Mouse (Mus musculus): ENCODE results near the gene Ugt1a7c. TPM values are rescaled to one million over a fixed set of nuclear protein-coding genes. Genes with fewer than 3 reads are reported as not detected.
"Not testable (repeated sequence)": the region's sequence is repeated elsewhere in the genome, so short reads cannot be mapped to it uniquely, and the experiment has no call there.

The Ugt1a7c gene
- polyA plus RNA-seq, 1 experiment from 2014 or later, result 0.94 TPM

DNA sequence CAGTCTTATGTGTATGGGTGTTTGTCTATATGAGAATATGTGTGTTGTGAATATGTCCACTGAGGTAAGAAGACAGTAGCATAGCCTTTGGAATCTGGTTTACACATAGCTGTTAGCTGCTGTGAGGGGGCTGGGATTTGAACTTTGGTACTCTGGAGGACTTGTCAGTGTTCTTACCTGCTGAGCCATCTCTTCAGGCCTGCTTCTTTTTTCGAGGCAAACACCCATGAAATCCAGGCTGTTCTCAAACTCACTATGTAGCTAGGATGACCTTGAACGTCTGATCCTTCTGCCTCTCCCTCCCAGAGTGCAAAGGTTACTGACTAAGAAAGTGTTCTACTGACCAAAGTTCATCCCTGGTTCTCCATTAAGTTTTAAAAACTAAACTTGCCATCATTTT, 10.8 kb downstream of the Ugt1a7c start:
- Histone ChIP-seq H3K4me3 (ENCODE audit: low read depth, low read length) (no peak overlapping the region), H3K27ac (ENCODE audit: low read length) (no peak overlapping the region), H3K36me3 (ENCODE audit: control insufficient read depth, insufficient read depth, low read length) (no peaks in the 10 kb centered on the region), H3K9ac (ENCODE audit: low read depth, low read length) (no peak overlapping the region), H3K9me3 (replicated peaks; ENCODE audit: control insufficient read depth, low read length, poor library complexity, severe bottlenecking) (no peaks in the 10 kb centered on the region), H3K27me3 (ENCODE audit: control insufficient read depth, insufficient read depth, low read depth, low read length) (no peaks in the 10 kb centered on the region), H3K4me2 (ENCODE audit: low read length) (no peak overlapping the region), H3K4me1 (ENCODE audit: control insufficient read depth, insufficient read depth, low read length) (no peaks in the 10 kb centered on the region)
- WGBS, result 67% methylated on average over 2 of the region's 2 CpGs
- ATAC-seq, result no peak

DNA sequence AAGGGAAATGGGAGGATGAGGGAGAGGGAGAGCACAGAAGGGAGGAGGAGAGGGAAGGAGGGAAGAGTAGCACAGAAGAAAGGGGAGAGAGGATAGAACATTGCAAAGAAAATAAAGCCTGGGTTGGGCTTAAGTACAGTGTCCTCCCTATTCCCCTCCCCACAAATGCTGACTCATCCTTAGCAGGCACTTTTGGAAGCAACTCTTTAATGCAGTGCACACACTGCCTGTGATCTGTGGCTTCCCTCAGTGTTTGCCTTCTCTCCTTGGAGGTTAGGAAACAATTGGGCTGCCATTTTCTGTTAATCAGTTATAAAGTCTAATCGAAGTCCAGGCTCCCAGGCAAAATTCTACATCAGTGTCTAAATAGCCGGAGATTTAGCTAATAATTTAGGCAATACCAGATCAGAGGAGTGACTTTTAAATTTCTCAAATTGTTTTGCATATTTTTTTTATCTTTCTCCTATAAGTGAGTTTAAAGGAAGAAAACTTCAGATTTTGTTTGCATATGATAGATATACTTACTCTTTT, 14.2 kb downstream of the Ugt1a7c start:
- H3K9me3 ChIP-seq (replicated peaks; ENCODE audit: control insufficient read depth, low read length, poor library complexity, severe bottlenecking); H3K9ac ChIP-seq (ENCODE audit: low read depth, low read length); H3K27ac ChIP-seq (ENCODE audit: low read length); H3K4me1 ChIP-seq (ENCODE audit: control insufficient read depth, insufficient read depth, low read length); ATAC-seq; H3K36me3 ChIP-seq (ENCODE audit: control insufficient read depth, insufficient read depth, low read length); H3K27me3 ChIP-seq (ENCODE audit: control insufficient read depth, insufficient read depth, low read depth, low read length); H3K4me2 ChIP-seq (ENCODE audit: low read length); H3K4me3 ChIP-seq (ENCODE audit: low read depth, low read length): not testable (repeated sequence)
- WGBS, result 89% methylated on average over 2 of the region's 2 CpGs

DNA sequence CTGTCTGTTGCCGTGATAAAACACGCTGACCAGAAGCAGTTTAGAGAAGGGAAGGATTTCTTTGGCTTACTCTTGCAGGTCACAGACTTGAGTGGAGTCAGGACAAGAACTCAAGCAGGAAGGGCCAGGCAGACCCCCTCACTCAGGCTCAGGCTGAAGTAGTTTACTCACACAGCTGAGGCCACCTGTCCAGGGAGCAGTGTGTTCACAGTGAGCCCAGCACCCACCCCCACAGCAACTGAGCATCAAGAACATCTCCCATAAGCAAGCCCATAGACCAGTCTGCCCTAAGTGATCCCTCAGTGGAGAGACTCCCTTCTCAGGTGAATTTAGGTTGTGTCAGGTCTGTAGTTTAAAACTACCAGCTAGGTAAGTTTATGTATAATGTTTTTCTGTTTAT, 14.7 kb downstream of the Ugt1a7c start:
- not testable (repeated sequence) for H3K4me3 ChIP-seq (ENCODE audit: low read depth, low read length); ATAC-seq; H3K4me1 ChIP-seq (ENCODE audit: control insufficient read depth, insufficient read depth, low read length); H3K4me2 ChIP-seq (ENCODE audit: low read length); H3K36me3 ChIP-seq (ENCODE audit: control insufficient read depth, insufficient read depth, low read length); H3K9me3 ChIP-seq (replicated peaks; ENCODE audit: control insufficient read depth, low read length, poor library complexity, severe bottlenecking); H3K9ac ChIP-seq (ENCODE audit: low read depth, low read length); H3K27ac ChIP-seq (ENCODE audit: low read length); H3K27me3 ChIP-seq (ENCODE audit: control insufficient read depth, insufficient read depth, low read depth, low read length)
- WGBS, result 82% methylated on average over 2 of the region's 2 CpGs

- H3K36me3 ChIP-seq (ENCODE audit: control insufficient read depth, insufficient read depth, low read length); H3K4me2 ChIP-seq (ENCODE audit: low read length); H3K9ac ChIP-seq (ENCODE audit: low read depth, low read length); ATAC-seq; H3K4me1 ChIP-seq (ENCODE audit: control insufficient read depth, insufficient read depth, low read length); H3K9me3 ChIP-seq (replicated peaks; ENCODE audit: control insufficient read depth, low read length, poor library complexity, severe bottlenecking); H3K27ac ChIP-seq (ENCODE audit: low read length); H3K27me3 ChIP-seq (ENCODE audit: control insufficient read depth, insufficient read depth, low read depth, low read length); H3K4me3 ChIP-seq (ENCODE audit: low read depth, low read length): not testable (repeated sequence)
- WGBS, result 95% methylated on average over 6 of the region's 6 CpGs
Observed at GRCm38 (mm10) chr1:88112769-88113168, 17.9 kb downstream of the Ugt1a7c start.

GRCm38 (mm10) chr1:88120550-88120949, 25.7 kb downstream of the Ugt1a7c start:
- H3K9ac ChIP-seq (ENCODE audit: low read depth, low read length); H3K4me1 ChIP-seq (ENCODE audit: control insufficient read depth, insufficient read depth, low read length); H3K9me3 ChIP-seq (replicated peaks; ENCODE audit: control insufficient read depth, low read length, poor library complexity, severe bottlenecking); H3K36me3 ChIP-seq (ENCODE audit: control insufficient read depth, insufficient read depth, low read length); H3K4me2 ChIP-seq (ENCODE audit: low read length); H3K27ac ChIP-seq (ENCODE audit: low read length); H3K4me3 ChIP-seq (ENCODE audit: low read depth, low read length); H3K27me3 ChIP-seq (ENCODE audit: control insufficient read depth, insufficient read depth, low read depth, low read length); ATAC-seq: not testable (repeated sequence)
- WGBS, result 11% methylated on average over 4 of the region's 4 CpGs

DNA sequence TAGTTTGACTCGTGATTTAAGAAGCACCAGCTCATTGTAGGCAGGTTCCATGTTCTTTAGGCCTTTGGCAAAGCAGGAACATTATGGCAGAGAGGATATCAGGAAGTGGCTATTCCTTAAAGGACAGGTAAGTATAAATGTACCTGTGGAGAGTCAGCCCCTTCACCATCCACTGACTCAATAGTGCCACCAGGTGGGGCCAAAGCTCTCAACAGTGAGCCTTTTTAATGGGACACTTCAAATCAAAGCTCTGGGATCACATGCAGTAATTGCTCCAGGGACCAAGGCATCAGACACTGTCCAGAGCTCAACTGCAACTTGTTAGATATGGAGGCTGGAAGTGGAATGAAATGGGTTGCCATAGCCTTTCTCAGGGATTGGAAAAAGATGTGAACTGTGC, 26.7 kb downstream of the Ugt1a7c start:
- not testable (repeated sequence) for H3K9ac ChIP-seq (ENCODE audit: low read depth, low read length); H3K4me2 ChIP-seq (ENCODE audit: low read length); H3K27ac ChIP-seq (ENCODE audit: low read length); H3K9me3 ChIP-seq (replicated peaks; ENCODE audit: control insufficient read depth, low read length, poor library complexity, severe bottlenecking); ATAC-seq; H3K36me3 ChIP-seq (ENCODE audit: control insufficient read depth, insufficient read depth, low read length); H3K27me3 ChIP-seq (ENCODE audit: control insufficient read depth, insufficient read depth, low read depth, low read length); H3K4me3 ChIP-seq (ENCODE audit: low read depth, low read length); H3K4me1 ChIP-seq (ENCODE audit: control insufficient read depth, insufficient read depth, low read length)
- no CpG with 5 or more reads among the region's 1 CpGs for WGBS

DNA sequence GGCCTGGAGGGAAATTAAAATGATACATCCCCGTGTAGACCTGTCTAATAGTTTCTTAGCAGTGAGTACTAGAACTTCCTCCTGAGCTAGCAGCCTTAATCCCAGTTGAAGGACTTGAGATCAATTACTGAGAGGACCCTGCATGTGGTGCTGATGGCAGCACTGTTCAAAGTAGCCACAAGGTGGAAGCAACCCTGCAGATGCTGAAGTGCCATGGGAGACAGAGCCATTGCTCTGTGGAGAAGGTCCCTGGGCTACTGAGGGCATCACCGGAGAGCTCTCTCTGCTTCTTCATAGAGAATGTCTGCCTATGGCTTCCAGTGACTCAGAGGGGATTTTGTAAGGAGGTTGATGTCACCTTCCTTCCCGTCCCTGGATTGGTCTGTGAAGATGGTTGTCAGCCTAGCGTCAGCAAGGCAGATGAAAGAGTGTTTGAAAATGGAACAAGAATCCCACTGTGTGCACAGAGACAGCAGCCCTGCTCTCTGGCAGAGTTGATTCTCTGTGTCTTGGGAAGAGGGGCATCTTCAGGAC, 31.0 kb downstream of the Ugt1a7c start:
- WGBS, result 74% methylated on average over 3 of the region's 4 CpGs
- not testable (repeated sequence) for ATAC-seq

DNA sequence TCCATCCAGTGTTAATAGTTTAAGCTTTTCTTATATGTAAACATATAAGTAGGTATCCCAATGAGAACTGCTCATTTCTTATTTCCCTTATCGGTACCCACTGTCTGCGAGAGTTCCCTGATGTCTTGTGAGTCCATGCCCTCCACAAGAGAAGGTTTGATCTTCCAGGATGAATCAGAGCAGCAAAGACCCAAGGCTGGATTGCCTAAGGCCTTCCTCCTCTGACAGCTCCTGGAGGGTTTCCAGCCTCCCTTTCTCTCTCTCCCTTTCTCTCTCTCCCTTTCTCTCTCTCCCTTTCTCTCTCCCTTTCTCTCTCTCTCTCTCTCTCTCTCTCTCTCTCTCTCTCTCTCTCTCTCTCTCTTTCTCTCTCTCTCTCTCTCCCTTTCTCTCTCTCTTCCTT, 34.2 kb downstream of the Ugt1a7c start:
- 74% methylated on average over 2 of the region's 2 CpGs for WGBS
- not testable (repeated sequence) for ATAC-seq

More for the DNA sequence above, 31.0 kb downstream of the Ugt1a7c start:
- not testable (repeated sequence) for H3K9me3 ChIP-seq (replicated peaks; ENCODE audit: control insufficient read depth, low read length, poor library complexity, severe bottlenecking); H3K27me3 ChIP-seq (ENCODE audit: control insufficient read depth, insufficient read depth, low read depth, low read length); H3K4me2 ChIP-seq (ENCODE audit: low read length); H3K4me1 ChIP-seq (ENCODE audit: control insufficient read depth, insufficient read depth, low read length); H3K4me3 ChIP-seq (ENCODE audit: low read depth, low read length); H3K36me3 ChIP-seq (ENCODE audit: control insufficient read depth, insufficient read depth, low read length); H3K9ac ChIP-seq (ENCODE audit: low read depth, low read length); H3K27ac ChIP-seq (ENCODE audit: low read length)

DNA sequence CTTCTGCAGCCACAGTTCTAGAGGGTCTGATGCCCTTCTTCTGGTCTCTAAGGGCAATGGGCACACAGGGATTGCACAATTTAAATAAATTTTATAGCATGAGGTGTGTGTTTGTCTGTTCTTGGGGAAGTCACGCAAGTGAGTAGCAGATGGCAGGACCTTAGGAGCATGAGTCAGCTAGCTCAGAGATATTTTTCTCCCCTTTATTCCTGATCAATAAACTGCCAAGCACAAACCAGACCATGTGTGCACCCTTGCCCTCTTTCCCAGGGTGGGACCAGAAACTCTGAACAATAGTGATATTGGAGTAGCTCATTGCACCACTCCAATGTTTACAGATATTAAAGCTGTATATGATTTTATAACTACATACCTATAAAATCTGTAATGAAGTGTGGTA, 35.4 kb downstream of the Ugt1a7c start:
- not testable (repeated sequence) for H3K9me3 ChIP-seq (replicated peaks; ENCODE audit: control insufficient read depth, low read length, poor library complexity, severe bottlenecking); H3K4me2 ChIP-seq (ENCODE audit: low read length); H3K36me3 ChIP-seq (ENCODE audit: control insufficient read depth, insufficient read depth, low read length); H3K9ac ChIP-seq (ENCODE audit: low read depth, low read length); H3K27me3 ChIP-seq (ENCODE audit: control insufficient read depth, insufficient read depth, low read depth, low read length); H3K27ac ChIP-seq (ENCODE audit: low read length); ATAC-seq; H3K4me3 ChIP-seq (ENCODE audit: low read depth, low read length); H3K4me1 ChIP-seq (ENCODE audit: control insufficient read depth, insufficient read depth, low read length)
- WGBS, result 97% methylated on average over 1 of the region's 1 CpGs

More for the DNA sequence above, 34.2 kb downstream of the Ugt1a7c start:
- H3K4me3 ChIP-seq (ENCODE audit: low read depth, low read length); H3K4me2 ChIP-seq (ENCODE audit: low read length); H3K9ac ChIP-seq (ENCODE audit: low read depth, low read length); H3K9me3 ChIP-seq (replicated peaks; ENCODE audit: control insufficient read depth, low read length, poor library complexity, severe bottlenecking); H3K27me3 ChIP-seq (ENCODE audit: control insufficient read depth, insufficient read depth, low read depth, low read length); H3K36me3 ChIP-seq (ENCODE audit: control insufficient read depth, insufficient read depth, low read length); H3K27ac ChIP-seq (ENCODE audit: low read length); H3K4me1 ChIP-seq (ENCODE audit: control insufficient read depth, insufficient read depth, low read length): not testable (repeated sequence)

Measured in midbrain, embryonic 16.5 days (tissue).